Mouse (Mus musculus): Measurements from ENCODE around the gene Smndc1.

Gene Smndc1

GRCm38 (mm10) chr19:53343174-53343881 is 47.0 kb downstream of the Smndc1 start:
- no peak for DNase-seq (ENCODE audit: low read depth, low spot score)

- DNase-seq (ENCODE audit: low read depth, low spot score): no peak
These were observed 50.0 kb downstream of the Smndc1 start for GRCm38 (mm10) chr19:53340423-53340822.

- no peak for DNase-seq (ENCODE audit: low read depth, low spot score)
These were observed 55.1 kb downstream of the Smndc1 start for GRCm38 (mm10) chr19:53335241-53335640.

GRCm38 (mm10) chr19:53333730-53334129 is 56.6 kb downstream of the Smndc1 start:
- no peak for DNase-seq (ENCODE audit: low read depth, low spot score)

GRCm38 (mm10) chr19:53331882-53332500 is 58.4 kb downstream of the Smndc1 start:
- no peak for DNase-seq (ENCODE audit: low read depth, low spot score)

GRCm38 (mm10) chr19:53329992-53330381 is 60.4 kb downstream of the Smndc1 start:
- DNase-seq (ENCODE audit: low read depth, low spot score): no peak
